Mouse (Mus musculus): Measurements from ENCODE around the gene Crk.
"Not testable (repeated sequence)": the region's sequence is repeated elsewhere in the genome, so short reads cannot be mapped to it uniquely, and the experiment has no call there.

GRCm38 (mm10) chr11:75697464-75697863, 18.4 kb downstream of the Crk start:
- not testable (repeated sequence) for TF ChIP-seq POLR2A (IDR thresholded peaks at IDR 0.05; ENCODE audit: low read depth, low read length); MAX (IDR thresholded peaks at IDR 0.05; ENCODE audit: low read length); CTCF (conservative IDR thresholded peaks at IDR 0.05 in 1 of 2, IDR thresholded peaks at IDR 0.05 in 1 of 2; ENCODE audit: low read depth in 2 of 2, low read length in 2 of 2); ETS1 (conservative IDR thresholded peaks at IDR 0.05; ENCODE audit: low read depth, low read length); USF1 (IDR thresholded peaks at IDR 0.05; ENCODE audit: low read depth, low read length); RCOR1 (conservative IDR thresholded peaks at IDR 0.05; ENCODE audit: low read depth, low read length); ZNF384 (IDR thresholded peaks at IDR 0.05; ENCODE audit: low read depth, low read length); PAX5 (IDR thresholded peaks at IDR 0.05; ENCODE audit: low read length)

All from CH12.LX (cell line).